Mouse (Mus musculus): ENCODE data around the gene Slc35f6. TPM values are rescaled to one million over a fixed set of nuclear protein-coding genes. Genes with fewer than 3 reads are reported as not detected.

Gene Slc35f6
- 11.0 and 36.3 TPM in 2 replicates for polyA plus RNA-seq (2012; ENCODE audit: low replicate concordance)

GRCm38 (mm10) chr5:30647815-30648560 is at the start of gene Slc35f6:
Gene Slc35f6, plus strand, starts transcription at chr5:30647933.

GRCm38 (mm10) chr5:30666391-30667195 is 18.9 kb downstream of the Slc35f6 start, which contains the start of gene Cenpa:
Gene Cenpa, plus strand, starts transcription at chr5:30666777.

Other genes starting within 250 kb of the Slc35f6 start
- gene Otof, start 186.0 kb upstream of the Slc35f6 start, polyA plus RNA-seq (2012; ENCODE audit: low replicate concordance): not detected in 2 replicates
- not detected in 2 replicates for gene 1700001C02Rik, start 181.9 kb upstream of the Slc35f6 start, polyA plus RNA-seq (2012; ENCODE audit: low replicate concordance)
- gene Cib4, start 102.1 kb upstream of the Slc35f6 start, polyA plus RNA-seq (2012; ENCODE audit: low replicate concordance): not detected in 2 replicates
- gene Kcnk3, start 59.8 kb upstream of the Slc35f6 start, polyA plus RNA-seq (2012; ENCODE audit: low replicate concordance): 0.05 and 0.12 TPM in 2 replicates
- gene Cenpa, start 18.8 kb downstream of the Slc35f6 start, polyA plus RNA-seq (2012; ENCODE audit: low replicate concordance): 397 and 536 TPM in 2 replicates
- 0.19 and 0.23 TPM in 2 replicates for gene Dpysl5, start 63.6 kb downstream of the Slc35f6 start, polyA plus RNA-seq (2012; ENCODE audit: low replicate concordance)
- 9.3 and 21.1 TPM in 2 replicates for gene Mapre3, start 166.7 kb downstream of the Slc35f6 start, polyA plus RNA-seq (2012; ENCODE audit: low replicate concordance)
- gene Tmem214, start 220.1 kb downstream of the Slc35f6 start, polyA plus RNA-seq (2012; ENCODE audit: low replicate concordance): 13.1 and 32.5 TPM in 2 replicates
- 40.6 and 66.1 TPM in 2 replicates for gene Agbl5, start 240.8 kb downstream of the Slc35f6 start, polyA plus RNA-seq (2012; ENCODE audit: low replicate concordance)